Mouse (Mus musculus) stomach, postnatal 0 days (tissue): ENCODE measurements at regions not wholly inside any gene's neighbourhood (a gene's known extent, or its start where the extent isn't known, plus 50 kb on each side); places are given as distances from the start of the nearest gene placed in this dataset.

Experiments
- ATAC-seq: fragments of 200-750 bp; cut with Nextera tagmentation; 2 replicates; pipeline ENCODE4 v1.8.0; 2017; ENCODE audit not compliant: low FRiP score, low TSS enrichment
- DNase-seq: peaks from one replicate; pipeline ENCODE4 v3.0.0-alpha.2; 2016; ENCODE audit warnings: low spot score
- H3K27ac ChIP-seq: fragments of 300-500 bp; sonication (generic); replicated peaks from 2 replicates; pipeline ENCODE4 v1.5.1; 2014; ENCODE audit warnings: mild to moderate bottlenecking, control low read depth
- H3K27me3 ChIP-seq: fragments of 300-500 bp; sonication (generic); 2 replicates; pipeline ENCODE4 v1.6.1; 2014; ENCODE audit warnings: low read length; ENCODE audit not compliant: control insufficient read depth, insufficient read depth
- H3K36me3 ChIP-seq: fragments of 300-500 bp; sonication (generic); 2 replicates; pipeline ENCODE4 v1.6.1; 2014; ENCODE audit warnings: low read length, mixed read lengths; ENCODE audit not compliant: control insufficient read depth, insufficient read depth
- H3K4me1 ChIP-seq: fragments of 300-500 bp; sonication (generic); replicated peaks from 2 replicates; pipeline ENCODE4 v1.6.1; 2014; ENCODE audit warnings: antibody characterized with exemption; ENCODE audit not compliant: control insufficient read depth, insufficient read depth
- H3K4me2 ChIP-seq: fragments of 300-500 bp; sonication (generic); replicated peaks from 2 replicates; pipeline ENCODE4 v1.6.1; 2014; ENCODE audit warnings: low read depth, mild to moderate bottlenecking, control low read depth, moderate library complexity
- H3K4me3 ChIP-seq: fragments of 300-500 bp; sonication (generic); 2 replicates; pipeline ENCODE4 v1.5.1; 2014; ENCODE audit warnings: low read depth, low read length, control low read depth
- H3K9ac ChIP-seq: fragments of 300-500 bp; sonication (generic); 2 replicates; pipeline ENCODE4 v1.6.1; 2014; ENCODE audit warnings: mild to moderate bottlenecking, low read length, control low read depth, mixed read lengths
- H3K9me3 ChIP-seq: fragments of 300-500 bp; sonication (generic); 2 replicates; pipeline ENCODE4 v1.6.1; 2016; ENCODE audit warnings: low read length; ENCODE audit not compliant: control insufficient read depth
- CTCF ChIP-seq: IDR thresholded peaks from 2 replicates; pipeline ENCODE4 v1.5.1; 2016; ENCODE audit warnings: antibody characterized with exemption, low read depth, mild to moderate bottlenecking, moderate library complexity
- EP300 ChIP-seq: optimal IDR thresholded peaks from 2 replicates; pipeline ENCODE3; 2016; ENCODE audit warnings: antibody characterized with exemption
- WGBS: fragments of 180-500 bp; shearing (Covaris S2); extraction: QIAGEN DNeasy Blood & Tissue Kit; methylation state at CpG from one replicate; pipeline ENCODE4 v1.1.7; 2014; 5-methylcytosine and 5-hydroxymethylcytosine counted together

DNA sequence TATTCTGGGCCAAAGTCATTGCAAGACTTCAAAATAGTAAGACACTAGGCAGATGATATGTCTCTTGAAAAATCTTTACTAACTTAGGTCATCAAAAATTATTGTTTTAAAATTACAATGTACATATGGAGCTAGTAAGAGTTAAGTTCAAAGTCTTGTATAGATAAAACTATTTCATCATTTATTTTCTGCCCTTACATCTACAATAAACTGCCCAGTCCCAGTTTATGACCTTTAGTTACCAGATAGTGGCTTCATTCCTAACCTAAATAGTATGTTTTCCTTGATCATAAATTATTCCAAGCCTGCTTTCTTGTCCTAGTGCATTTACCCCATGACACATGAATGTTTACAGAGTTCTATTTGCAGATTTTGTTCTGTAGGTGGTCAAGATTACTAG, 72.9 kb downstream of the Manea start:
- H3K27ac ChIP-seq, result no peak overlapping the region
- no peaks in the 10 kb centered on the region for H3K9me3 ChIP-seq
- no peak overlapping the region for H3K9ac ChIP-seq
- no peak for DNase-seq
- no peaks in the 10 kb centered on the region for H3K4me1 ChIP-seq
- H3K4me3 ChIP-seq, result no peak overlapping the region
- H3K4me2 ChIP-seq, result no peak overlapping the region
- H3K27me3 ChIP-seq, result no peaks in the 10 kb centered on the region
- TF ChIP-seq EP300, result no peak
- TF ChIP-seq CTCF, result no peak
- no peaks in the 10 kb centered on the region for H3K36me3 ChIP-seq
- no peak for ATAC-seq

DNA sequence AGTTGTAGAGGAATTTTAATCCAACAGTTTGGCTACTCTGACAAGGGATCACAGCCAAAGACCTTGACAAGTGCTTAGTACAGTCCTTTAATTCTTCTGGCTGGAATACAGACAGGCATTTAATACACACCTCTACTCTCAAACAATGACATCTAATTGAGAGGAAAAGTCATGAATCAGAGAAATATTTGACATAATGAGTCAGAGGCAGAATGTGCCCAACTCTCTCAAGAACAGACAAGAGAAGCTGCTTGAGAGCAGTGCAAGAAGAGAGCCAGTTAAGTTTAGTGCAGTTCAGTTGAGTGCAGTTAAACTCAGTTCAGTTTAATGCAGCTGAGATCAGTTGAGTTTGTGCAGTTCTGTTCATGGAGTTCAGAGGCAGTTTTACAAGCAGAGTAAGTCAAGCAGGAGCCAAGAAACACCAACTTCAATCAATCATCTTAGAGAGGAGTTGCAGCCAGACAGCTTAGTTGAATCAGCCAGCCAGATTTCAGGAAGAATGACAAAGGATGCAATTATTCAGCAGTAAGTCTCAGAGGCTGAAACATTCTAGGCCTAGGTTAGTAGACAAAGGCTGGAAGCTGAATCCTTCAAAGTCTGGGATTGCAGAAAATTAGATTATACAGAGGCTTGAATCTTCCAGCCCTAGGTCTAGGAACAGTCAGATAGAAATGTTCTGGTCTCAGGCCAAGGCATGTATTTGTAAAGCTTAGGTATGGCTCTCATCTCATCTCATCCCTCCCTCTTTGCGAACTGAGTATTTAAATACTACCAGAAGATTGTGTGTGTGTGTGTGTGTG, 87.3 kb downstream of the Manea start:
- TF ChIP-seq CTCF, result no peak
- no peak for TF ChIP-seq EP300
- no peaks in the 10 kb centered on the region for H3K9me3 ChIP-seq
- no peaks in the 10 kb centered on the region for H3K27me3 ChIP-seq
- 31% methylated on average over 1 of the region's 1 CpGs for WGBS
- H3K4me2 ChIP-seq, result no peak overlapping the region
- H3K27ac ChIP-seq, result no peak overlapping the region
- H3K36me3 ChIP-seq, result no peaks in the 10 kb centered on the region
- DNase-seq, result no peak
- no peak overlapping the region for H3K9ac ChIP-seq
- no peak overlapping the region for H3K4me3 ChIP-seq
- no peaks in the 10 kb centered on the region for H3K4me1 ChIP-seq
- no peak for ATAC-seq

GRCm38 (mm10) chr4:26255889-26256288, 90.8 kb downstream of the Manea start:
- TF ChIP-seq CTCF (no peak), EP300 (no peak)
- ATAC-seq (no peak), DNase-seq (no peak)
- Histone ChIP-seq H3K9me3 (no peaks in the 10 kb centered on the region), H3K4me3 (no peak overlapping the region), H3K4me2 (no peak overlapping the region), H3K4me1 (no peaks in the 10 kb centered on the region), H3K27ac (no peak overlapping the region), H3K27me3 (no peaks in the 10 kb centered on the region), H3K36me3 (no peaks in the 10 kb centered on the region), H3K9ac (no peak overlapping the region)
- 56% methylated on average over 3 of the region's 3 CpGs for WGBS

DNA sequence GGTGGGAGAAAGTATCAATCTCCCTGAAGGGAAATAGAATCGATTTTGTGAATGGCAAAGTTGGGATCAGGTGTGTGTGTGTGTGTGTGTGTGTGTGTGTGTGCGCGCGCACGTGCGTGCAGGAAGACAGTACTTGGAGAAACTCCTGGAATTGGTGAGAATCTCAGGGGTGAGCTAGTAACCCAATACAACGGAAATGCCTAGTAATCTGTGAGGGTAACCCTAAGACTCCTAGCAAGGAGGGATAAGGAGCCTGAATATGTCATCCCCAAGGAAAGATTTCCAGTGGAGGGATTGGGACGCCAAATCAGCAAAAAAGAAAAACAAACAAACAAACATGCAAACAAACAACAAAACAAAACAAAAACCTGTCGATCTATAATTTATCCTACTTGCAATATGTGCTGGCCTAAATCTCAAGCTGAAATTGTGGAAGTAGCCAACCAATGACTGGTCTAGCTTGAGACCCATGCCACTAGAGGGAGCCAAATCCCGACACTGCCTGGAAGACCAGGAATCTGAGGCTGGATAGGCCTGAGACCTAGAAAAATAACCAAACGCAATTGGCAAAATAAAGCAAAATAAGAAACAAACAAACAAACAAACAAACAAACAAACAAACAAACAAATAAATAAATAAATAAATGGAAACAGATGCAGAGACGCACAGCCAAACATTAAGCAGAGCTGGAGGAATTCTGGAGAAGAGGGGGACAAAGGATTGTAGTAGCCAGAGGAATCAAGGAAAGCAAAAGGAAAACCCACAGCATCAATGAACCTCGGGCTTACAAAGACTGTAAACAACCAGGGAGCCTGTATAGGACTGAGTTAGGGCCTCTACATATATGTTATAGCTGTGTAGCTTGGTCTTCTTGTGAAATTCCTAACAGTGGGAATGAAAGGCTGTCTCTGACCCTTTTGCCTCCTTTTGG, 98.5 kb downstream of the Manea start:
- TF ChIP-seq EP300 (no peak), CTCF (peak; percentile 91)
- Histone ChIP-seq H3K4me1 (no peaks in the 10 kb centered on the region), H3K9me3 (no peaks in the 10 kb centered on the region), H3K4me2 (no peak overlapping the region), H3K27ac (no peak overlapping the region), H3K36me3 (no peaks in the 10 kb centered on the region), H3K4me3 (no peak overlapping the region), H3K9ac (no peak overlapping the region), H3K27me3 (no peaks in the 10 kb centered on the region)
- DNase-seq, result peak; percentile 70
- 66% methylated on average over 13 of the region's 13 CpGs for WGBS
- ATAC-seq, result peak; percentile 71; the same call in 1 of the 2 replicates

DNA sequence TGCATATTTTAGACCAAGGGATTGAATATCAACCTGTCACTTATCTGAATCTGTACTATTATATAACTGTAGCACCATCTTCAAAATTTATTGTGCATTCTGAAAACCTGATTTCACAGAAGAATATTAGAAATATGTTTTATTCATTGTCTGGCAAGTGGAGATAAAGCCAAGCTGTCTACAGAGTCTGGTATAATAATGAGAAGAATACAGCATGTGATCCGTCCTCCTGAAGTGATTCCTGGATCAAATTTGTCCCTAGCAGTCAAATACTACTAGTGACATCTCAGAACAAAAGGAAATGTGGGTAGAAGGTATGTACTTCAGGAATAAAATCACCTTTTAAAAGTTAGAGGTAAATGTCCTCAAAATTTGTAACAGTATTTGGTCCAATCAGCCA, 123.4 kb downstream of the Manea start:
- Histone ChIP-seq H3K27me3 (no peaks in the 10 kb centered on the region), H3K36me3 (no peaks in the 10 kb centered on the region), H3K4me1 (no peaks in the 10 kb centered on the region), H3K4me3 (no peak overlapping the region), H3K4me2 (no peak overlapping the region), H3K9me3 (no peaks in the 10 kb centered on the region), H3K9ac (no peak overlapping the region), H3K27ac (no peak overlapping the region)
- TF ChIP-seq CTCF (no peak), EP300 (no peak)
- ATAC-seq (no peak), DNase-seq (no peak)
- WGBS, result 80% methylated on average over 1 of the region's 1 CpGs
